Mouse (Mus musculus) liver, embryonic 14.5 days (tissue): ENCODE results near the gene Cyp27a1. TPM values are rescaled to one million over a fixed set of nuclear protein-coding genes. Genes with fewer than 3 reads are reported as not detected.
A peak's percentile ranks its signal among the peaks of the same experiment; 100 is the strongest.

Source experiments
- ATAC-seq: fragments of 200-750 bp; cut with Nextera tagmentation; 2 replicates; pipeline ENCODE4 v1.8.0; 2017; ENCODE audit warnings: moderate number of reproducible peaks, mild to moderate bottlenecking, moderate library complexity; ENCODE audit not compliant: insufficient read depth
- DNase-seq, 3 experiments: peaks; one replicate each; pipeline ENCODE4 v3.0.0-alpha.2; 2012 to 2013; ENCODE audit warnings: low read depth in 3 of 3, low spot score in 3 of 3
- H3K27ac ChIP-seq: fragments of 300-500 bp; sonication (generic); 2 replicates; pipeline ENCODE4 v1.5.1; 2014; ENCODE audit warnings: moderate library complexity, mild to moderate bottlenecking, control low read depth, inconsistent platforms
- H3K27me3 ChIP-seq: fragments of 300-500 bp; sonication (generic); 2 replicates; pipeline ENCODE4 v1.6.1; 2014; ENCODE audit warnings: mild to moderate bottlenecking, low read length, moderate library complexity; ENCODE audit not compliant: control insufficient read depth, insufficient read depth
- H3K36me3 ChIP-seq: fragments of 300-500 bp; sonication (generic); replicated peaks from 2 replicates; pipeline ENCODE4 v1.6.1; 2014; ENCODE audit warnings: low read depth; ENCODE audit not compliant: control insufficient read depth, insufficient read depth
- H3K4me1 ChIP-seq, 2 experiments: fragments of 200-500 bp in 1 of 2; fragments of 300-500 bp in 1 of 2; sonication (generic) in 1 of 2; replicated peaks; 2 replicates each; pipeline ENCODE4 v1.6.1; 2012 to 2014; ENCODE audit warnings: antibody characterized with exemption in 1 of 2, inconsistent platforms in 1 of 2, low read length in 1 of 2; ENCODE audit not compliant: control insufficient read depth in 2 of 2, insufficient read depth in 2 of 2
- H3K4me2 ChIP-seq: fragments of 300-500 bp; sonication (generic); 2 replicates; pipeline ENCODE4 v1.6.1; 2014; ENCODE audit warnings: low read depth, mild to moderate bottlenecking, control low read depth, moderate library complexity
- H3K4me3 ChIP-seq, 2 experiments: fragments of 200-500 bp in 1 of 2; fragments of 300-500 bp in 1 of 2; sonication (generic) in 1 of 2; 2 replicates each; pipeline ENCODE4 v1.5.1; 2012 to 2014; ENCODE audit warnings: low read depth in 2 of 2, low read length in 2 of 2, mild to moderate bottlenecking in 2 of 2, control low read depth in 1 of 2, inconsistent platforms in 1 of 2, moderate library complexity in 1 of 2; ENCODE audit not compliant: insufficient read depth in 1 of 2
- H3K9ac ChIP-seq: fragments of 300-500 bp; sonication (generic); replicated peaks from 2 replicates; pipeline ENCODE4 v1.6.1; 2014; ENCODE audit warnings: mild to moderate bottlenecking, control low read depth, moderate library complexity
- H3K9me3 ChIP-seq: fragments of 300-500 bp; sonication (generic); 2 replicates; pipeline ENCODE4 v1.6.1; 2016; ENCODE audit warnings: low read length, mixed read lengths; ENCODE audit not compliant: control insufficient read depth
- CTCF ChIP-seq: IDR thresholded peaks from 2 replicates; pipeline ENCODE4 v1.5.1; 2016; ENCODE audit warnings: antibody characterized with exemption, low read depth, control low read depth
- EP300 ChIP-seq: IDR thresholded peaks from 2 replicates; pipeline ENCODE4 v1.6.1; 2016; ENCODE audit warnings: antibody characterized with exemption, low read depth
- WGBS: fragments of 180-500 bp; shearing (Covaris S2); extraction: QIAGEN DNeasy Blood & Tissue Kit; methylation state at CpG from one replicate; pipeline ENCODE4 v1.1.7; 2014; ENCODE audit not compliant: insufficient replicate concordance; 5-methylcytosine and 5-hydroxymethylcytosine counted together
- polyA plus RNA-seq, 2 experiments: library from polyadenylated mRNA; depleted of rRNA in 1 of 2; stranded (reverse) in 1 of 2; unstranded in 1 of 2; fragments of >200 nt; fragmentation: Nextera tagmentation in 1 of 2; extraction: Ambion mirVana in 1 of 2; gene quantifications; 2 replicates each; pipeline versions ENCODE4 v1.2.1 to v1.2.3; 2012 to 2014

Gene Cyp27a1
- polyA plus RNA-seq, 2 experiments = 3.3 to 5.0 TPM

GRCm38 (mm10) chr1:74723748-74724147, 10.4 kb downstream of the Cyp27a1 start:
- H3K27me3 ChIP-seq = no peaks in the 10 kb centered on the region
- WGBS = 63% methylated on average over 2 of the region's 2 CpGs
- peaks cover 0 to 6% of the 10 kb centered on the region in 2 experiments; a peak in 2 of 4 replicates for H3K4me1 ChIP-seq
- TF ChIP-seq EP300 = no peak
- TF ChIP-seq CTCF = peak; percentile 51
- H3K36me3 ChIP-seq = no peaks in the 10 kb centered on the region
- no peak overlapping the region for H3K4me3 ChIP-seq
- DNase-seq (no peak), ATAC-seq (no peak)
- no peak overlapping the region for H3K27ac ChIP-seq
- no peaks in the 10 kb centered on the region for H3K9me3 ChIP-seq
- no peak overlapping the region for H3K4me2 ChIP-seq
- H3K9ac ChIP-seq = no peak overlapping the region

- 55% methylated on average over 5 of the region's 5 CpGs for WGBS
- TF ChIP-seq EP300 (no peak), CTCF (no peak)
- H3K36me3 ChIP-seq = no peaks in the 10 kb centered on the region
- H3K27me3 ChIP-seq = no peaks in the 10 kb centered on the region
- no peaks in the 10 kb centered on the region for H3K9me3 ChIP-seq
- H3K4me1 ChIP-seq = peaks cover 0 to 3% of the 10 kb centered on the region in 2 experiments; a peak in 1 of 4 replicates
- H3K4me3 ChIP-seq = no peak overlapping the region
- H3K27ac ChIP-seq = no peak overlapping the region
- no peak overlapping the region for H3K9ac ChIP-seq
- no peak overlapping the region for H3K4me2 ChIP-seq
- ATAC-seq (no peak), DNase-seq (no peak)
These were observed 12.7 kb downstream of the Cyp27a1 start for GRCm38 (mm10) chr1:74726114-74726513.

- H3K27ac ChIP-seq = no peak overlapping the region
- H3K36me3 ChIP-seq = no peaks in the 10 kb centered on the region
- H3K9ac ChIP-seq = no peak overlapping the region
- TF ChIP-seq CTCF = no peak
- no peak for TF ChIP-seq EP300
- no peaks in the 10 kb centered on the region for H3K9me3 ChIP-seq
- H3K4me1 ChIP-seq = peaks cover 0 to under 1% of the 10 kb centered on the region in 2 experiments; a peak in 1 of 4 replicates
- WGBS = 42% methylated on average over 5 of the region's 5 CpGs
- no peaks in the 10 kb centered on the region for H3K27me3 ChIP-seq
- no peak for ATAC-seq
- DNase-seq = peak in 1 of 3 experiments; percentile 10
- no peak overlapping the region for H3K4me3 ChIP-seq
- no peak overlapping the region for H3K4me2 ChIP-seq
These were observed 13.3 kb downstream of the Cyp27a1 start for GRCm38 (mm10) chr1:74726674-74727073.

- 48% methylated on average over 8 of the region's 8 CpGs for WGBS
- no peaks in the 10 kb centered on the region for H3K4me1 ChIP-seq
- no peak overlapping the region for H3K27ac ChIP-seq
- DNase-seq = no peak
- TF ChIP-seq CTCF (no peak), EP300 (no peak)
- H3K27me3 ChIP-seq = no peaks in the 10 kb centered on the region
- H3K4me2 ChIP-seq = no peak overlapping the region
- no peaks in the 10 kb centered on the region for H3K36me3 ChIP-seq
- H3K9me3 ChIP-seq = no peaks in the 10 kb centered on the region
- no peak for ATAC-seq
- no peak overlapping the region for H3K4me3 ChIP-seq
- no peak overlapping the region for H3K9ac ChIP-seq
These were observed 15.1 kb downstream of the Cyp27a1 start for GRCm38 (mm10) chr1:74728446-74728845.

- 70% methylated on average over 12 of the region's 12 CpGs for WGBS
- DNase-seq (no peak), ATAC-seq (no peak)
- no peaks in the 10 kb centered on the region for H3K27me3 ChIP-seq
- H3K9me3 ChIP-seq = no peaks in the 10 kb centered on the region
- no peak overlapping the region for H3K4me3 ChIP-seq
- no peak overlapping the region for H3K27ac ChIP-seq
- no peak for TF ChIP-seq EP300
- no peak for TF ChIP-seq CTCF
- H3K4me2 ChIP-seq = no peak overlapping the region
- no peaks in the 10 kb centered on the region for H3K36me3 ChIP-seq
- H3K9ac ChIP-seq = no peak overlapping the region
- H3K4me1 ChIP-seq = no peaks in the 10 kb centered on the region
These were observed 23.6 kb downstream of the Cyp27a1 start for GRCm38 (mm10) chr1:74736977-74737376.
